ENCODE assay signal across 1 mouse cellular context in the genomic region with DNA sequence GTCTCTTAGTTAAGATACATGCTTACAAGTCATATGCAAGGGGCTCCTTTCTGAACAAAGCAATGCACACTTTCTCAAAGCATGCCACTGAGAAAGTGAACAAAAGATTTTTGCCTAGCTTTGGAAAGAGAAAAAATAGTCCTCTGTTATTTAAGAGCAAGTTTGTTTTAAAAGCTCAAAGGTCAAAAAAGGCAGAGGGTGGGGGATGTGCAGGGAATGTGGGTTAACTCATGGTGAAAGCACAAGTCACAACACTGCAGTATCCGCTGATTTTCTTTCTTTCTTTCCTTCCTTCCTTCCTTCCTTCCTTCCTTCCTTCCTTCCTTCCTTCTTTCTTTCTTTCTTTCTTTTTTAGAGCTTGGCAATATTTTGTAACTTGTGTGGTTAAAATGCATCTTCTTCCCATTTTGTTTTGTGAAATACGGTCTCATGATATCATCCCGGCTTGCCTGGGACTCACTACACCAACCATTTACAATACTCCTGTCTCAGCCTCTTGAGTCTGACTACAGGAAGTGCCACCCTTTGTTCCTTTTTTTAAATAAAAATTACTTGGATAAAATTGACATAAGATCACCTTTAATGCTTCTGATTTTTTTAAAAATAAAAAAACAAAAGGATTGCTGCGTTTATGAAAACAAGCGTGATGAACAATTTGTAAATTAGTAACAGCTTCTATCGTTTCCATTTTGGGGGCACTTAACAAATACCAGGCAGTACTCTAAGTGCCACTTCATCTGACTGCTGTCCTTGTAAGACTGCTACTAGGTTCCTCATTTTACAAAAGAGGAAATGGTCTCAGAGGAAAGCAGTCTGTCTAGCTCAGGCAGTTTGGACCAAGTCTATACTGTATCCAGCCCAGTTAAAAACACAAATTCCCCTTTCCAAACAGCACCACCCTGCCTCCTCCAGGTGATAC.
TF ChIP-seq lines count a peak whose summit lies in the region.

No protein-coding gene starts in this region.

TF ChIP-seq in MEL, 35 proteins besides CTCF, POLR2A, EP300 and RAD21 (continued from another document):
- TF ChIP-seq GATA1 (IDR thresholded peaks at IDR 0.05; ENCODE audit: low read depth, low read length): no peak
- no peak for TF ChIP-seq ZMIZ1 (IDR thresholded peaks at IDR 0.05; ENCODE audit: low read depth, low read length)
- no peak for TF ChIP-seq POLR2AphosphoS5 (IDR thresholded peaks at IDR 0.05; ENCODE audit: borderline replicate concordance, low read depth, low read length)
- no peak for TF ChIP-seq JUND (IDR thresholded peaks at IDR 0.05; ENCODE audit: low read depth, low read length)
- no peak for TF ChIP-seq USF2 (IDR thresholded peaks at IDR 0.05; ENCODE audit: borderline replicate concordance in 1 of 2, insufficient read depth in 1 of 2, low read depth in 1 of 2, low read length in 2 of 2)
- no peak for TF ChIP-seq MAX (IDR thresholded peaks at IDR 0.05; ENCODE audit: low read length)
- peak; percentile 91 for TF ChIP-seq CHD1 (IDR thresholded peaks at IDR 0.05; ENCODE audit: low read depth, low read length)
- no peak for TF ChIP-seq BHLHE40 (IDR thresholded peaks at IDR 0.05; ENCODE audit: borderline replicate concordance, low read depth, low read length)
- no peak for TF ChIP-seq RCOR1 (IDR thresholded peaks at IDR 0.05; ENCODE audit: low read depth, low read length)
- 0 out of 2 replicates have a peak, but pooled peaks have one; percentile 25 for TF ChIP-seq MAZ (IDR thresholded peaks at IDR 0.05; ENCODE audit: low read depth, low read length)
- TF ChIP-seq NRF1 (IDR thresholded peaks at IDR 0.05; ENCODE audit: insufficient read depth, low read depth, low read length, poor library complexity, severe bottlenecking): no peak
- no peak for TF ChIP-seq KAT2A (conservative IDR thresholded peaks at IDR 0.05; ENCODE audit: low read depth, low read length)
- TF ChIP-seq TCF12 (IDR thresholded peaks at IDR 0.05; ENCODE audit: low read depth, low read length): 0 out of 2 replicates have a peak, but pooled peaks have one; percentile 14
- TF ChIP-seq SIN3A (IDR thresholded peaks at IDR 0.05; ENCODE audit: low read length): peak; percentile 79
- no peak for TF ChIP-seq USF1 (IDR thresholded peaks at IDR 0.05; ENCODE audit: low read depth, low read length)
- TF ChIP-seq TBP (IDR thresholded peaks at IDR 0.05; ENCODE audit: low read depth, low read length): no peak
- no peak for TF ChIP-seq ZKSCAN1 (IDR thresholded peaks at IDR 0.05; ENCODE audit: low read depth, low read length)
- 0 out of 2 replicates have a peak, but pooled peaks have one; percentile 19 for TF ChIP-seq ELF1 (IDR thresholded peaks at IDR 0.05; ENCODE audit: low read depth, low read length)
- TF ChIP-seq E2F4 (IDR thresholded peaks at IDR 0.05; ENCODE audit: borderline replicate concordance, low read depth, low read length): no peak
- TF ChIP-seq NELFE (IDR thresholded peaks at IDR 0.05; ENCODE audit: low read depth, low read length): no peak
